Mouse (Mus musculus): Measurements from ENCODE around the gene Focad.

DNA sequence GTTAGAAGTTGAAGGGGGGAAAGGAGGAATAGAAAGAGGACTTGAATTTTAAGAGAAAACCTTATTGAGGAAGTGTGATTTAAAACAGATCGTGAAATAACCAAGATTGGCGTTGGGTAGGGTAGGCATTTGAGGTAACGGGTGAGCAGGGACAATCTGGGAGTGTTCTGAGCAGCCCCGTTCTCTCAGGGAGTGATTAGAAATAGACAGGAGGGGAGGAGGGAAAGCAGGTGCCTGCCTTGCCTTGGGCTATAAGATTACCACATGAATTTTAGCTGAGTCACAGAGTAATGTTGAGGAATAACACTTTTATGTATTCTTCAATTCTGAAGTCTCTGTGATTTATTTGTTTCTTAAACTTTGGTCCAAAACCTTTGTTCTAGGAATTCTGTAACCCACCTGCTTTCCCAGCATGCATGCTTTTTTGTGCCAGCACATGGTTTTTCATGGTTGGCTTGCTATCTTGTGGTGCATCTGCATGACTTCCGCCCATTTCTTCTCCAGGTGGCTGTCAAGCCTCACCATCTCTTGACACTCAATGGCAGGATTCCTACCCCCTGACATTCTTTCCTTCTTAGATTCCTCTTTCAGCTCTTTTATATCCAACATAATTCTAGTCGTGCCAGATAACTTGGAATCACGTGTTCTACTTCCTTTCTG is 176.1 kb downstream of the Focad start:
- no peak for TF ChIP-seq CTCF (IDR thresholded peaks at IDR 0.05; ENCODE audit: borderline replicate concordance, insufficient read depth, low read length)
- TF ChIP-seq POLR2A (IDR thresholded peaks at IDR 0.05; ENCODE audit: low read depth, low read length), result no peak

Data from embryonic fibroblast, embryonic 13.5 days (primary cell).